In the genomic region with DNA sequence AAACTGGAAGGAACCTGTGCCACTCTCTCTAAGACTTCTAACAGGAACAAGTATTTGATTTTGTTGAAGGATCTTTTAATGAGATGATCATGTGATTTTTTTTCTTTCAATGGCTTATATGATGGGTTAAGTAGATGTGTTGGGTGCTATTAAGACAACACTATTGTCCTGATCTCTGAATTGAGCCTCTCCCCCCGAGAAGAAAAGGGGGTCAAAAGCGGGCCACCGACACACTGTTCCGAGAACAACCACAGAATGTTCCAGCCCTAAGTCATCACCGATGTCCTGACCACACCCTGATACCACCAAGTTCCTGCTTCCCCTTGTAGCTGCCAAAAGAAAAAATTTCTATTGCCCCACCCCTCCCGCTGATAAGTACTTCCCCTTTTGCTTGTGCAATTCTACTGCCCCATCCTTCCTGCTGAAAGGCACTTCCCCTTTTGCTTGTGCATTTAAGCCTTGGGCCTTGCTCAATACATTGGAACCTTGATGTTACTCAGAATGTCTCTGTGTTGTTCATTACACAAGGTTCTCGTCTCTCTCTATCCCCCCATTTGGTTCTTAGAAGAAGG, we compare ENCODE assay signal across 33 mouse cellular contexts. TPM values are rescaled to one million over a fixed set of nuclear protein-coding genes. Genes with fewer than 3 reads are reported as not detected.
"Had no signal": no experiment of that assay in that cellular context is flagged by ENCODE, and none has a peak within 500 bp of the region (broad histone marks: within the 10 kb centered on the region; RNA-seq: fewer than 3 reads in every experiment).

No protein-coding gene starts in this region.

RNA-seq across cellular contexts. Expression of gene Olfr871, which starts 8.5 kb away (rescaled TPM):
- total RNA-seq: common myeloid progenitor, adult 5-6 weeks; forebrain, postnatal 0 days; gastrocnemius, adult 18-20 months; gastrocnemius, adult 2 months; gastrocnemius, adult 8-10 months; gastrocnemius, postnatal 10 days; gastrocnemius, postnatal 14 days; gastrocnemius, postnatal 25 days; gastrocnemius, postnatal 36 days; gastrocnemius, postnatal 4 days; granulocyte monocyte progenitor cell, adult 5-6 weeks; heart, adult 18-20 months; heart, adult 2 months; heart, adult 8-10 months had no signal
- polyA plus RNA-seq: cortical plate, adult 2 months; embryonic facial prominence, embryonic 10.5 days; embryonic facial prominence, embryonic 11.5 days; embryonic facial prominence, embryonic 12.5 days; embryonic facial prominence, embryonic 13.5 days; embryonic facial prominence, embryonic 14.5 days; embryonic facial prominence, embryonic 15.5 days; erythroblast, embryonic 14.5 days; forebrain, embryonic 10.5 days; forebrain, embryonic 11.5 days; forebrain, embryonic 12.5 days; forebrain, embryonic 13.5 days; forebrain, embryonic 14.5 days; forebrain, embryonic 15.5 days; forebrain, embryonic 16.5 days; forebrain, postnatal 0 days; frontal cortex, adult 2 months; gonadal fat pad, adult 2 months; heart, adult 2 months; heart, embryonic 10.5 days; heart, embryonic 11.5 days had no signal

RNA-seq across cellular contexts. Expression of gene Olfr870, which starts 29.6 kb away (rescaled TPM):
- total RNA-seq: common myeloid progenitor, adult 5-6 weeks; forebrain, postnatal 0 days; gastrocnemius, adult 18-20 months; gastrocnemius, adult 2 months; gastrocnemius, adult 8-10 months; gastrocnemius, postnatal 10 days; gastrocnemius, postnatal 14 days; gastrocnemius, postnatal 25 days; gastrocnemius, postnatal 36 days; gastrocnemius, postnatal 4 days; granulocyte monocyte progenitor cell, adult 5-6 weeks; heart, adult 18-20 months; heart, adult 2 months; heart, adult 8-10 months had no signal
- polyA plus RNA-seq: cortical plate, adult 2 months; embryonic facial prominence, embryonic 10.5 days; embryonic facial prominence, embryonic 11.5 days; embryonic facial prominence, embryonic 12.5 days; embryonic facial prominence, embryonic 13.5 days; embryonic facial prominence, embryonic 14.5 days; erythroblast, embryonic 14.5 days; forebrain, embryonic 10.5 days; forebrain, embryonic 11.5 days; forebrain, embryonic 12.5 days; forebrain, embryonic 13.5 days; forebrain, embryonic 14.5 days; forebrain, embryonic 15.5 days; forebrain, embryonic 16.5 days; forebrain, postnatal 0 days; frontal cortex, adult 2 months; gonadal fat pad, adult 2 months; heart, adult 2 months; heart, embryonic 10.5 days; heart, embryonic 11.5 days had no signal

RNA-seq across cellular contexts. Expression of gene Olfr872, which starts 33.4 kb away (rescaled TPM):
- total RNA-seq: common myeloid progenitor, adult 5-6 weeks; forebrain, postnatal 0 days; gastrocnemius, adult 18-20 months; gastrocnemius, adult 2 months; gastrocnemius, adult 8-10 months; gastrocnemius, postnatal 10 days; gastrocnemius, postnatal 14 days; gastrocnemius, postnatal 25 days; gastrocnemius, postnatal 36 days; gastrocnemius, postnatal 4 days; granulocyte monocyte progenitor cell, adult 5-6 weeks; heart, adult 18-20 months; heart, adult 2 months; heart, adult 8-10 months had no signal
- polyA plus RNA-seq: cortical plate, adult 2 months; embryonic facial prominence, embryonic 10.5 days; embryonic facial prominence, embryonic 11.5 days; embryonic facial prominence, embryonic 12.5 days; embryonic facial prominence, embryonic 13.5 days; embryonic facial prominence, embryonic 14.5 days; embryonic facial prominence, embryonic 15.5 days; erythroblast, embryonic 14.5 days; forebrain, embryonic 10.5 days; forebrain, embryonic 11.5 days; forebrain, embryonic 12.5 days; forebrain, embryonic 13.5 days; forebrain, embryonic 14.5 days; forebrain, embryonic 15.5 days; forebrain, embryonic 16.5 days; forebrain, postnatal 0 days; frontal cortex, adult 2 months; gonadal fat pad, adult 2 months; heart, adult 2 months; heart, embryonic 10.5 days; heart, embryonic 11.5 days had no signal
